Mouse (Mus musculus) CH12.LX (cell line): ENCODE results near the gene Slc12a5. TPM values are rescaled to one million over a fixed set of nuclear protein-coding genes. Genes with fewer than 3 reads are reported as not detected.

Source experiments
- DNase-seq: peaks from one replicate; pipeline ENCODE4 v3.0.0-alpha.2; 2013; ENCODE audit errors: extremely low read depth
- H3K27ac ChIP-seq: 2 replicates; pipeline ENCODE4 v1.5.1; 2012; ENCODE audit warnings: low read depth, mild to moderate bottlenecking, control low read depth, moderate library complexity; ENCODE audit not compliant: insufficient read depth
- H3K27me3 ChIP-seq: replicated peaks from 2 replicates; pipeline ENCODE3; 2012; ENCODE audit warnings: inconsistent platforms
- H3K36me3 ChIP-seq, 2 experiments: replicated peaks in 1 of 2; 2 replicates each; pipeline versions ENCODE3 to v1.6.1; 2012; ENCODE audit warnings: inconsistent platforms in 1 of 2, low read length in 1 of 2, mild to moderate bottlenecking in 1 of 2, mixed read lengths in 1 of 2, moderate library complexity in 1 of 2; ENCODE audit not compliant: control insufficient read depth in 1 of 2, insufficient read depth in 1 of 2
- H3K4me1 ChIP-seq, 2 experiments: 2 replicates each; pipeline ENCODE4 v1.6.1; 2012; ENCODE audit warnings: inconsistent platforms in 1 of 2, moderate library complexity in 1 of 2; ENCODE audit not compliant: insufficient read depth in 2 of 2, control insufficient read depth in 1 of 2
- H3K4me2 ChIP-seq: 2 replicates; pipeline ENCODE4 v1.6.1; 2012; ENCODE audit warnings: low read depth, mild to moderate bottlenecking, control low read depth; ENCODE audit not compliant: poor library complexity, insufficient read depth, severe bottlenecking
- H3K4me3 ChIP-seq, 3 experiments: fragments of 150-350 bp in 1 of 3; sonication (generic) in 1 of 3; replicated peaks in 1 of 3; 2 replicates each; pipeline versions ENCODE3 to v1.5.1; 2011 to 2012; ENCODE audit warnings: low read depth in 2 of 3, low read length in 2 of 3, mild to moderate bottlenecking in 2 of 3, moderate library complexity in 2 of 3, control low read depth in 1 of 3, improper control_type of control experiment in 1 of 3, inconsistent platforms in 1 of 3, mixed read lengths in 1 of 3; ENCODE audit not compliant: poor library complexity in 1 of 3
- H3K79me2 ChIP-seq: replicated peaks from 2 replicates; pipeline ENCODE4 v1.6.1; 2012; ENCODE audit warnings: mild to moderate bottlenecking, moderate library complexity; ENCODE audit not compliant: control insufficient read depth, poor library complexity, insufficient read depth, severe bottlenecking; ENCODE audit errors: extremely low read depth
- H3K9ac ChIP-seq: 2 replicates; pipeline ENCODE4 v1.6.1; 2012; ENCODE audit warnings: low read depth, mild to moderate bottlenecking, control low read depth, moderate library complexity; ENCODE audit not compliant: insufficient read depth
- H3K9me3 ChIP-seq: replicated peaks from 2 replicates; pipeline ENCODE3; 2012; ENCODE audit warnings: low read length, inconsistent platforms, mixed read lengths
- BHLHE40 ChIP-seq: IDR thresholded peaks from 2 replicates; pipeline ENCODE4 v1.6.1; 2011; ENCODE audit warnings: mild to moderate bottlenecking, low read depth, low read length, improper control_type of control experiment
- CHD1 ChIP-seq: IDR thresholded peaks from 2 replicates; pipeline ENCODE4 v1.6.1; 2012; ENCODE audit warnings: low read depth, low read length, improper control_type of control experiment, inconsistent platforms
- CTCF ChIP-seq, 2 experiments: IDR thresholded peaks in 1 of 2; conservative IDR thresholded peaks in 1 of 2; 2 replicates each; pipeline ENCODE4 v1.5.1; 2011 to 2012; ENCODE audit warnings: low read depth in 2 of 2, low read length in 2 of 2, improper control_type of control experiment in 1 of 2, inconsistent platforms in 1 of 2, mild to moderate bottlenecking in 1 of 2, moderate library complexity in 1 of 2
- E2F4 ChIP-seq: IDR thresholded peaks from 2 replicates; pipeline ENCODE4 v1.6.1; 2011; ENCODE audit warnings: low read depth, low read length, improper control_type of control experiment; ENCODE audit not compliant: insufficient replicate concordance
- ELF1 ChIP-seq: IDR thresholded peaks from 2 replicates; pipeline ENCODE4 v1.6.1; 2014; ENCODE audit warnings: low read depth, mild to moderate bottlenecking, inconsistent platforms, low read length, improper control_type of control experiment
- EP300 ChIP-seq: IDR thresholded peaks from 2 replicates; pipeline ENCODE4 v1.6.1; 2011; ENCODE audit warnings: low read length, improper control_type of control experiment
- ETS1 ChIP-seq: conservative IDR thresholded peaks from 2 replicates; pipeline ENCODE4 v1.6.1; 2012; ENCODE audit warnings: low read depth, mild to moderate bottlenecking, inconsistent platforms, low read length, improper control_type of control experiment, moderate library complexity
- GABPA ChIP-seq: IDR thresholded peaks from 2 replicates; pipeline ENCODE4 v1.6.1; 2012; ENCODE audit warnings: low read depth, low read length, improper control_type of control experiment, inconsistent platforms; ENCODE audit not compliant: insufficient replicate concordance
- HCFC1 ChIP-seq: IDR thresholded peaks from 2 replicates; pipeline ENCODE4 v1.6.1; 2012; ENCODE audit warnings: low read depth, mild to moderate bottlenecking, inconsistent platforms, low read length, improper control_type of control experiment
- IRF4 ChIP-seq: IDR thresholded peaks from 2 replicates; pipeline ENCODE4 v1.6.1; 2014; ENCODE audit warnings: low read depth, mild to moderate bottlenecking, inconsistent platforms, low read length, improper control_type of control experiment
- JUN ChIP-seq: IDR thresholded peaks from 2 replicates; pipeline ENCODE4 v1.6.1; 2011; ENCODE audit warnings: low read depth, mild to moderate bottlenecking, low read length, improper control_type of control experiment, moderate library complexity; ENCODE audit not compliant: insufficient read depth
- JUND ChIP-seq: conservative IDR thresholded peaks from 2 replicates; pipeline ENCODE4 v1.6.1; 2011; ENCODE audit warnings: low read depth, low read length, improper control_type of control experiment
- KAT2A ChIP-seq: IDR thresholded peaks from 2 replicates; pipeline ENCODE4 v1.6.1; 2012; ENCODE audit warnings: low read length, improper control_type of control experiment, inconsistent platforms; ENCODE audit not compliant: insufficient replicate concordance
- MAFK ChIP-seq: IDR thresholded peaks from 2 replicates; pipeline ENCODE4 v1.6.1; 2011; ENCODE audit warnings: low read length, improper control_type of control experiment; ENCODE audit not compliant: insufficient replicate concordance
- MAX ChIP-seq: IDR thresholded peaks from 2 replicates; pipeline ENCODE4 v1.6.1; 2011; ENCODE audit warnings: low read length, improper control_type of control experiment
- MAZ ChIP-seq: IDR thresholded peaks from 2 replicates; pipeline ENCODE4 v1.6.1; 2012; ENCODE audit warnings: low read depth, mild to moderate bottlenecking, inconsistent platforms, low read length, improper control_type of control experiment, moderate library complexity
- MEF2A ChIP-seq: IDR thresholded peaks from 2 replicates; pipeline ENCODE4 v1.6.1; 2014; ENCODE audit warnings: low read depth, mild to moderate bottlenecking, inconsistent platforms, low read length, improper control_type of control experiment, borderline replicate concordance
- MXI1 ChIP-seq: IDR thresholded peaks from 2 replicates; pipeline ENCODE4 v1.6.1; 2011; ENCODE audit warnings: mild to moderate bottlenecking, low read depth, low read length, improper control_type of control experiment
- NELFE ChIP-seq: IDR thresholded peaks from 2 replicates; pipeline ENCODE4 v1.6.1; 2011; ENCODE audit warnings: low read depth, low read length, improper control_type of control experiment
- NRF1 ChIP-seq: IDR thresholded peaks from 2 replicates; pipeline ENCODE4 v1.6.1; 2014; ENCODE audit warnings: low read depth, mild to moderate bottlenecking, inconsistent platforms, low read length, improper control_type of control experiment, moderate library complexity
- POLR2A ChIP-seq: IDR thresholded peaks from 2 replicates; pipeline ENCODE4 v1.6.1; 2011; ENCODE audit warnings: low read depth, mild to moderate bottlenecking, improper control_type of control experiment, low read length
- RAD21 ChIP-seq: IDR thresholded peaks from 2 replicates; pipeline ENCODE4 v1.6.1; 2011; ENCODE audit warnings: low read depth, mild to moderate bottlenecking, low read length, improper control_type of control experiment, moderate library complexity
- RCOR1 ChIP-seq: conservative IDR thresholded peaks from 2 replicates; pipeline ENCODE4 v1.6.1; 2012; ENCODE audit warnings: low read depth, mild to moderate bottlenecking, inconsistent platforms, low read length, improper control_type of control experiment
- SIN3A ChIP-seq: IDR thresholded peaks from 2 replicates; pipeline ENCODE4 v1.6.1; 2012; ENCODE audit warnings: low read length, improper control_type of control experiment, inconsistent platforms
- SMC3 ChIP-seq: IDR thresholded peaks from 2 replicates; pipeline ENCODE4 v1.6.1; 2011; ENCODE audit warnings: low read depth, low read length, improper control_type of control experiment
- TBP ChIP-seq: conservative IDR thresholded peaks from 2 replicates; pipeline ENCODE4 v1.6.1; 2011; ENCODE audit warnings: low read depth, low read length, improper control_type of control experiment
- USF1 ChIP-seq: IDR thresholded peaks from 2 replicates; pipeline ENCODE4 v1.6.1; 2014; ENCODE audit warnings: low read depth, mild to moderate bottlenecking, inconsistent platforms, low read length, improper control_type of control experiment
- USF2 ChIP-seq: conservative IDR thresholded peaks from 2 replicates; pipeline ENCODE4 v1.6.1; 2011; ENCODE audit warnings: low read depth, low read length, improper control_type of control experiment
- ZC3H11A ChIP-seq: IDR thresholded peaks from 2 replicates; pipeline ENCODE4 v1.6.1; 2012; ENCODE audit warnings: low read depth, mild to moderate bottlenecking, inconsistent platforms, low read length, improper control_type of control experiment
- ZMIZ1 ChIP-seq: IDR thresholded peaks from 2 replicates; pipeline ENCODE4 v1.6.1; 2012; ENCODE audit warnings: low read depth, mild to moderate bottlenecking, inconsistent platforms, low read length, improper control_type of control experiment
- ZNF384 ChIP-seq: IDR thresholded peaks from 2 replicates; pipeline ENCODE4 v1.6.1; 2012; ENCODE audit warnings: low read depth, low read length, improper control_type of control experiment, inconsistent platforms
- dilution Hi-C: fragments of 300-500 bp; cut with MboI; formaldehyde crosslinking; loops from 2 replicates; pipeline ENCODE4 v1.14.3; 2020; ENCODE audit warnings: low sequenced_read_pairs; ENCODE audit not compliant: extremely low pct_unique_long_range_greater_than_20kb, extremely low pct_ligation_motif_present
- in situ Hi-C: fragments of 300-500 bp; cut with MboI; formaldehyde crosslinking; loops from 3 replicates; pipeline ENCODE4 v1.14.3; 2019; ENCODE audit warnings: low sequenced_read_pairs, low pct_ligation_motif_present, low pct_unique_long_range_greater_than_20kb, mixed read lengths
- polyA plus RNA-seq: library from polyadenylated mRNA; unstranded; fragments of >175 nt; gene quantifications from 2 replicates; pipeline ENCODE4 v1.2.1, GENCODE M21; 2012; ENCODE audit warnings: low read depth; ENCODE audit not compliant: insufficient read length
- total RNA-seq, 2 experiments: library from RNA; depleted of rRNA; stranded (reverse); fragments of 300-350 nt in 1 of 2; fragments of >200 nt in 1 of 2; gene quantifications; 2 replicates each; pipeline ENCODE4 v1.2.3; 2012 to 2014

The Slc12a5 gene
- total and polyA plus RNA-seq, 3 experiments: 0.05 to 0.83 (median 0.30) TPM

- DNase-seq: no peak
- dilution Hi-C loops (no loop called here), in situ Hi-C loops (no loop called here)
- Histone ChIP-seq H3K9me3 (no peaks in the 10 kb centered on the region), H3K4me1 (peaks cover 11 to 34% of the 10 kb centered on the region in 2 experiments), H3K9ac (no peak overlapping the region), H3K4me3 (no peak overlapping the region), H3K4me2 (no peak overlapping the region), H3K27me3 (no peaks in the 10 kb centered on the region), H3K27ac (no peak overlapping the region), H3K36me3 (no peaks in the 10 kb centered on the region), H3K79me2 (peaks cover 17% of the 10 kb centered on the region)
- TF ChIP-seq HCFC1 (no peak), TBP (no peak), USF2 (no peak), IRF4 (peak; percentile 51; the same call in 1 of the 2 replicates), NRF1 (no peak), NELFE (no peak), USF1 (no peak), SMC3 (no peak), RAD21 (no peak), ZC3H11A (no peak), POLR2A (no peak), CTCF (conservative IDR thresholded peaks at IDR 0.05 in 1 of 2, IDR thresholded peaks at IDR 0.05 in 1 of 2; ENCODE audit: low read depth in 2 of 2, low read length in 2 of 2) (no peak), EP300 (0 out of 2 replicates have a peak, but pooled peaks have one; percentile 42), JUN (no peak), BHLHE40 (peak; percentile 41; the same call in 1 of the 2 replicates), ZNF384 (no peak), E2F4 (no peak), RCOR1 (no peak), GABPA (no peak), MAFK (no peak), ELF1 (no peak), MAX (no peak), CHD1 (no peak)
Observed at GRCm38 (mm10) chr2:165037415-165037814, 76.8 kb downstream of the Slc12a5 start.

GRCm38 (mm10) chr2:165042126-165042525 is 81.5 kb downstream of the Slc12a5 start:
- Histone ChIP-seq H3K4me1 (peaks cover 4 to 7% of the 10 kb centered on the region in 2 experiments), H3K9me3 (no peaks in the 10 kb centered on the region), H3K79me2 (no peaks in the 10 kb centered on the region), H3K36me3 (no peaks in the 10 kb centered on the region), H3K9ac (no peak overlapping the region), H3K4me3 (no peak overlapping the region), H3K27ac (no peak overlapping the region), H3K27me3 (no peaks in the 10 kb centered on the region), H3K4me2 (no peak overlapping the region)
- TF ChIP-seq KAT2A (no peak), USF1 (no peak), MEF2A (no peak), RAD21 (no peak), ZNF384 (no peak), NRF1 (no peak), EP300 (no peak), CTCF (conservative IDR thresholded peaks at IDR 0.05 in 1 of 2, IDR thresholded peaks at IDR 0.05 in 1 of 2; ENCODE audit: low read depth in 2 of 2, low read length in 2 of 2) (no peak), ETS1 (no peak), JUND (no peak), MAZ (no peak), MXI1 (no peak), NELFE (no peak), ZMIZ1 (no peak), POLR2A (no peak), SIN3A (no peak), SMC3 (no peak)
- dilution Hi-C loops: no loop called here
- DNase-seq: no peak
- in situ Hi-C loops: no loop called here
